Mouse (Mus musculus) neural tube, embryonic 10.5 days (tissue): Measurements from ENCODE around the gene Hdac7.
A peak's percentile ranks its signal among the peaks of the same experiment; 100 is the strongest.

Source experiments
- DNase-seq: peaks from one replicate; pipeline ENCODE4 v3.0.0-alpha.2; 2017; ENCODE audit warnings: low spot score; ENCODE audit errors: extremely low spot score

The Hdac7 gene

GRCm38 (mm10) chr15:97854551-97854950, 10.2 kb upstream of the Hdac7 start:
- no peak for DNase-seq

- no peak for DNase-seq
Measured at GRCm38 (mm10) chr15:97854059-97854458, 9.8 kb upstream of the Hdac7 start.

GRCm38 (mm10) chr15:97852291-97852690, 8.0 kb upstream of the Hdac7 start:
- no peak for DNase-seq

GRCm38 (mm10) chr15:97851011-97851410, 6.7 kb upstream of the Hdac7 start:
- no peak for DNase-seq

- DNase-seq, result no peak
Measured at GRCm38 (mm10) chr15:97850441-97850840, 6.1 kb upstream of the Hdac7 start.

- peak; percentile 87 for DNase-seq
Measured at GRCm38 (mm10) chr15:97849116-97849911, 5.0 kb upstream of the Hdac7 start.

- DNase-seq, result no peak
Measured at GRCm38 (mm10) chr15:97847866-97848265, 3.6 kb upstream of the Hdac7 start.

GRCm38 (mm10) chr15:97847285-97847684, 3.0 kb upstream of the Hdac7 start:
- no peak for DNase-seq

GRCm38 (mm10) chr15:97846121-97846882, 2.0 kb upstream of the Hdac7 start:
- DNase-seq, result no peak

GRCm38 (mm10) chr15:97843247-97843651, 1.1 kb downstream of the Hdac7 start:
- DNase-seq, result no peak

- DNase-seq, result no peak
Measured at GRCm38 (mm10) chr15:97842058-97842457, 2.2 kb downstream of the Hdac7 start.

- no peak for DNase-seq
Measured at GRCm38 (mm10) chr15:97841383-97841782, 2.9 kb downstream of the Hdac7 start.

- no peak for DNase-seq
Measured at GRCm38 (mm10) chr15:97840781-97841180, 3.5 kb downstream of the Hdac7 start.

- peak; percentile 48 for DNase-seq
Measured at GRCm38 (mm10) chr15:97839991-97840455, 4.3 kb downstream of the Hdac7 start.

- DNase-seq, result no peak
Measured at GRCm38 (mm10) chr15:97839473-97839872, 4.8 kb downstream of the Hdac7 start.

GRCm38 (mm10) chr15:97839012-97839411, 5.3 kb downstream of the Hdac7 start:
- DNase-seq, result no peak

- DNase-seq, result no peak
Measured at GRCm38 (mm10) chr15:97838395-97838794, 5.9 kb downstream of the Hdac7 start.

GRCm38 (mm10) chr15:97837491-97838061, 6.7 kb downstream of the Hdac7 start:
- no peak for DNase-seq

- DNase-seq, result no peak
Measured at GRCm38 (mm10) chr15:97836894-97837247, 7.4 kb downstream of the Hdac7 start.

GRCm38 (mm10) chr15:97836153-97836893, 8.0 kb downstream of the Hdac7 start:
- DNase-seq, result no peak

GRCm38 (mm10) chr15:97832764-97833479, 11.4 kb downstream of the Hdac7 start:
- DNase-seq, result no peak
